Mouse (Mus musculus) kidney, postnatal 4 days (tissue): ENCODE results near the gene Tvp23a.

Source experiments
- DNase-seq, 2 experiments: peaks; one replicate each; pipeline ENCODE4 v3.0.0; 2021; ENCODE audit warnings: mixed read lengths in 2 of 2

The Tvp23a gene

GRCm38 (mm10) chr16:10452445-10452896, 5.3 kb upstream of the Tvp23a start:
- peak; percentile 81 to 88 for DNase-seq

- no peak for DNase-seq
Observed at GRCm38 (mm10) chr16:10451906-10452305, 4.7 kb upstream of the Tvp23a start.

GRCm38 (mm10) chr16:10448931-10449330, 1.8 kb upstream of the Tvp23a start:
- DNase-seq, result no peak

GRCm38 (mm10) chr16:10447781-10448180, 619 bp upstream of the Tvp23a start:
- no peak for DNase-seq

- no peak for DNase-seq
Observed at GRCm38 (mm10) chr16:10446573-10447263, 444 bp downstream of the Tvp23a start.

GRCm38 (mm10) chr16:10443723-10444122, 3.4 kb downstream of the Tvp23a start:
- no peak for DNase-seq

GRCm38 (mm10) chr16:10441761-10442160, 5.4 kb downstream of the Tvp23a start:
- no peak for DNase-seq

- no peak for DNase-seq
Observed at GRCm38 (mm10) chr16:10441328-10441727, 5.8 kb downstream of the Tvp23a start.

- no peak for DNase-seq
Observed at GRCm38 (mm10) chr16:10438055-10438454, 9.1 kb downstream of the Tvp23a start.

GRCm38 (mm10) chr16:10436166-10436565, 11.0 kb downstream of the Tvp23a start:
- DNase-seq, result peak; percentile 22 to 55

GRCm38 (mm10) chr16:10433344-10433743, 13.8 kb downstream of the Tvp23a start:
- no peak for DNase-seq

GRCm38 (mm10) chr16:10432387-10432786, 14.8 kb downstream of the Tvp23a start:
- no peak for DNase-seq

GRCm38 (mm10) chr16:10431911-10432310, 15.3 kb downstream of the Tvp23a start:
- DNase-seq, result no peak

GRCm38 (mm10) chr16:10420447-10421054, 26.6 kb downstream of the Tvp23a start:
- DNase-seq, result no peak

GRCm38 (mm10) chr16:10417723-10418259, 29.4 kb downstream of the Tvp23a start:
- DNase-seq, result no peak

- DNase-seq, result no peak
Observed at GRCm38 (mm10) chr16:10416866-10417265, 30.3 kb downstream of the Tvp23a start.

GRCm38 (mm10) chr16:10415976-10416375, 31.2 kb downstream of the Tvp23a start:
- peak; percentile 66 to 69 for DNase-seq

GRCm38 (mm10) chr16:10411764-10412746, 35.1 kb downstream of the Tvp23a start, which contains the start of gene Nubp1:
Gene Nubp1 (plus strand): TSS chr16:10411948.
- DNase-seq, result peak; percentile 95 to 97

- DNase-seq, result peak; percentile 90 to 91
Observed at GRCm38 (mm10) chr16:10399160-10399559, 48.0 kb downstream of the Tvp23a start.

- peak in 1 of 2 experiments; percentile 10 for DNase-seq
Observed at GRCm38 (mm10) chr16:10398755-10399154, 48.4 kb downstream of the Tvp23a start.

- peak; percentile 84 to 91 for DNase-seq
Observed at GRCm38 (mm10) chr16:10394699-10395540, 52.2 kb downstream of the Tvp23a start, which contains the start of gene Tekt5. Gene Tekt5 (minus strand): TSS chr16:10395490.

GRCm38 (mm10) chr16:10392587-10392986, 54.6 kb downstream of the Tvp23a start:
- DNase-seq, result no peak
